Mouse (Mus musculus): Measurements from ENCODE around the gene Mup4. TPM values are rescaled to one million over a fixed set of nuclear protein-coding genes. Genes with fewer than 3 reads are reported as not detected.

The Mup4 gene
- polyA plus RNA-seq, 1 experiment, result not detected

DNA sequence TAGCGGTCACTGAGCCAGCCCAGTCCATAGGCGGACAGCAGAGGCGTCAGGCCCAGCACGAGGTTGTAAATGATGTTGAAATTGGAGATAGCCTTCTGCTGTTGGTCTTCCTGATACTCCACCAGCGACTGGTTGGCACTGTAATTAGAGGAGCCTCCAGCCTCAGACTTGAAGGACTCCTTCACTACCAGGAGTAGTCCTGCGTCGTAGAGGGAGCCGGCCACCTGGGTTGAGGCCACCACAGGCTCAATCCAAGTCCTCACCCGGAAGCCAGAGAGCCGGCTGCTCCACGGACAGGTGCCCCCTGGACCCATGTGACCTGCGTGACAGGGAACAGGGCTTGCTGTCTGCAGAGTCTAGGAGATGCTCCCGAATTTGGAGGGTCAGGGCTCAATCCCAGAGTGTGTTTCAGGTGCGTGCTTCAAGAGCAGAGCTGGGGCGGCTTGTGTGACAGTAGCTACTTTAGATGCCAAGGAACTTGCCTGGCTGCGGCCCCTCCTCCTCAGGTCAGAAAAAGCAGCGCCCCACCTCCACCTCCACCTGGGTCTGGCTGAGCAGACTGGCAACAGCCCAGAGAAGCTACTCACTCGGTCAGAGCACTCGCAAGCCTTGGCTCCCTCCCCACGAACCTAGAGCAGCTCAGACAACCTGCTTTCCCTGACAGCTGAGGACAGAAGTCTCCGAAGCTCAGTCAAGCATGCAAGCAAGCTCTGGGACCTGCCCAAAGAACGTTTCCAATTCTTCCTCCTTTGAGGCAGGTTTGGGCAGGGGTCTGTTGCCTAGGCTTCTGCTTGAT, 45.7 kb downstream of the Mup4 start, which contains the start of gene Slc46a2:
Gene Slc46a2, minus strand, starts transcription at position 449 of the 796 bp plus-strand sequence.
- Histone ChIP-seq H3K4me1 (ENCODE audit: control insufficient read depth, insufficient read depth, low read length) (no peaks in the 10 kb centered on the region), H3K27ac (ENCODE audit: insufficient read depth, low read depth, low read length) (no peak within 1 kb of the TSS), H3K4me3 (ENCODE audit: insufficient read depth, low read depth, low read length) (no peak within 1 kb of the TSS)
- WGBS, result 22% methylated on average over 22 of the region's 22 CpGs
- TF ChIP-seq POLR2A (IDR thresholded peaks at IDR 0.05; ENCODE audit: insufficient read depth, low read depth, low read length) (no peak), CTCF (IDR thresholded peaks at IDR 0.05; ENCODE audit: insufficient read depth, low read depth, low read length) (no peak)

DNA sequence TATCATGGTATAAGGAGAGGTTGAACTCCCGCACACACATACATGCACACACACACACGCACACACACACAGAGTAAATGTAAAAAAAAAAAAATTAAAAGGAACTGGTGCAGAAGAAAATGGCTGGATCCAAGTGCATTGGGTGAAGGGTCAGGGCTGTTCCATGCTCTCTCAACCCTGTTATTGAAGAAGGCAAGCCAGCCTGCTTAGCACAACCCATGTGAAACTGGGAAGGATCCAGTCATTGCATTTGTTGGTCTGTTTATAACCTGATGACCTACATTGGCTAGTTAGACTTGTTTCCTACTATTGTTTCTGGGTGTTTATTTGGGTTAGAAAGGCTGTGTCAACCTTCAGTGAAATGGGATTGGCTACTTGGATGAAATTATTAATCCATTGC, 51.7 kb downstream of the Mup4 start:
- Histone ChIP-seq H3K27ac (ENCODE audit: insufficient read depth, low read depth, low read length) (no peak overlapping the region), H3K4me1 (ENCODE audit: control insufficient read depth, insufficient read depth, low read length) (no peaks in the 10 kb centered on the region), H3K4me3 (ENCODE audit: insufficient read depth, low read depth, low read length) (no peak overlapping the region)
- 98% methylated on average over 2 of the region's 2 CpGs for WGBS
- TF ChIP-seq POLR2A (IDR thresholded peaks at IDR 0.05; ENCODE audit: insufficient read depth, low read depth, low read length) (no peak), CTCF (IDR thresholded peaks at IDR 0.05; ENCODE audit: insufficient read depth, low read depth, low read length) (no peak)

DNA sequence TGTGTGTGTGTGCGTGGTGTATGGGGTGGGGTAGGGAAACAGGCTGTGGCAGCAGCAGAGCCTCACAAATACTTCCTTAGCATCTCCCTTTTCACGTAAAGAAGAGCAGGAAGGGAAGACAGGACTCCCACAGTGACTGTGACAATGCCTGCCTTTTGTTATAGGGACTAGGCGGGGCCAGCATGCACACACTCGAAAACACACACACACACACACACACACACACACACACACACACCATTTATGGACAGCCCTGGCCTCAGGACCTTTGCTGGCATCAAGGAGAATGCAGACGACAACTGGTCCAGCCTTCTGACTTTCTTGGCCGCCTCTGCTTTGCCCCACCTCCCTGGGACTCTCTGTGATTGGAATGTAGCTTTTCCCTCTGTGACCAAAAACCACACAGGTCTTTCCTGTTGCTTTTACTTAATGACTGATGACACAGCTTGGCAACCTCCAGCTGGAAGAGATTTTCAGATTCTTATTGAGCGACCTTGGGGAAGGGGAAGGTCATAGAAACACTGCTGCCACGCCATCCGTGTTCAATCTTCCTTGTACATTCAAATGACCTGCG, 52.8 kb downstream of the Mup4 start:
- TF ChIP-seq POLR2A (IDR thresholded peaks at IDR 0.05; ENCODE audit: insufficient read depth, low read depth, low read length) (no peak), CTCF (IDR thresholded peaks at IDR 0.05; ENCODE audit: insufficient read depth, low read depth, low read length) (no peak)
- Histone ChIP-seq H3K27ac (ENCODE audit: insufficient read depth, low read depth, low read length) (no peak overlapping the region), H3K4me1 (ENCODE audit: control insufficient read depth, insufficient read depth, low read length) (no peaks in the 10 kb centered on the region), H3K4me3 (ENCODE audit: insufficient read depth, low read depth, low read length) (no peak overlapping the region)
- WGBS, result 58% methylated on average over 10 of the region's 10 CpGs

DNA sequence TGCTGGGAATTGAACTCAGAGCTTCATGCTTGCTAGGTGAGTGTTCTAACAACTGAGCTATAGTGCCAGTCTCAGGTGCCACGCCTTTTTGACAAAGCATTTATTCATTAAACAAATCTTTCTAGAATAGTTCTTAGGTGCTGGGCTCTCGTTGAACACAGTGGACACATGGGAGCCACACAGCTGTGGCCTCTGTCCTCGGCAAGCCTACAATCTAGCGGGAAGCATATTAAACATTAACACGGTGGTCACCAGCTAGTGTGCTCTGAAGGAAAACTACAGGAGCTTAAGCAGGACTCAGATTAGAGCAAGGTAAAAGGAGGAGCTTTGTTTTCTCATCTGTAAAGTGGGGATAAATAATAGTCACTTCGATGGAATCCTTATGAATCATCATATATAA, 53.4 kb downstream of the Mup4 start:
- no peak overlapping the region for H3K27ac ChIP-seq (ENCODE audit: insufficient read depth, low read depth, low read length)
- H3K4me1 ChIP-seq (ENCODE audit: control insufficient read depth, insufficient read depth, low read length), result peaks cover 5% of the 10 kb centered on the region; the same call in 1 of the 2 replicates
- TF ChIP-seq CTCF (IDR thresholded peaks at IDR 0.05; ENCODE audit: insufficient read depth, low read depth, low read length) (no peak), POLR2A (IDR thresholded peaks at IDR 0.05; ENCODE audit: insufficient read depth, low read depth, low read length) (no peak)
- WGBS, result 88% methylated on average over 6 of the region's 6 CpGs
- H3K4me3 ChIP-seq (ENCODE audit: insufficient read depth, low read depth, low read length), result no peak overlapping the region

Other genes with a start within 250 kb of the Mup4 start
- gene Inip, start 159.1 kb downstream of the Mup4 start, polyA plus RNA-seq (2012; ENCODE audit: insufficient read depth, insufficient read length, low replicate concordance, missing spikeins), result not detected in 2 replicates
- not detected in 2 replicates for gene Snx30, start 154.9 kb downstream of the Mup4 start, polyA plus RNA-seq (2012; ENCODE audit: insufficient read depth, insufficient read length, low replicate concordance, missing spikeins)
- gene Slc46a2, start 45.7 kb downstream of the Mup4 start, polyA plus RNA-seq (2012; ENCODE audit: insufficient read depth, insufficient read length, low replicate concordance, missing spikeins), result not detected in 2 replicates
- gene Mup6, start 3.6 kb upstream of the Mup4 start, polyA plus RNA-seq (2012; ENCODE audit: insufficient read depth, insufficient read length, low replicate concordance, missing spikeins), result not detected in 2 replicates
- gene Mup7, start 109.8 kb upstream of the Mup4 start, polyA plus RNA-seq (2012; ENCODE audit: insufficient read depth, insufficient read length, low replicate concordance, missing spikeins), result not detected in 2 replicates
- not detected in 2 replicates for gene Mup2, start 193.6 kb upstream of the Mup4 start, polyA plus RNA-seq (2012; ENCODE audit: insufficient read depth, insufficient read length, low replicate concordance, missing spikeins)